Mouse (Mus musculus) erythroblast, embryonic 14.5 days (primary cell): ENCODE measurements around the gene Zfp280c.

Source experiments
- GATA1 ChIP-seq: IDR thresholded peaks from 2 replicates; pipeline ENCODE4 v1.6.1; 2012; ENCODE audit warnings: low read length, inconsistent platforms, mixed read lengths
- TAL1 ChIP-seq: IDR thresholded peaks from 3 replicates; pipeline ENCODE4 v1.6.1; 2012; ENCODE audit warnings: low read length, inconsistent platforms, mixed read lengths

DNA sequence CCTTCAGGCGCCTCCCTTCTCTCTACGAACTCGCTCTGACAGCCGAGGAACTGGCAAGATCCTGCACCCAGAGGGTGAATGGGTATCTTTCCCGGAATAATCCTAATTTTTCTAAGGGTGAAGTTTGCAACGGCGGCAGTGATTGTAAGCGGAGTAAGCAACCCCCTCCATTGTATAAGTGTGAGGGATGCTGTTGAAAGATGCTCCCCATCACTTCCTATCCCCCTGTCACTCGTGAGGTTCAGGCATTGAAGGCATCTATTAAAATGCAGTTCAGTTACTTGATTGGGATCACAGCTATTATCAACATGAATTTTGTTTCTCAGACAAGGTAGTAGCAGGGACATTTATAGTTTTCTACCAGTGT lies 29.7 kb upstream of the Zfp280c start:
- TF ChIP-seq GATA1 (no peak), TAL1 (no peak)
